Mouse (Mus musculus) heart, postnatal 0 days (tissue): ENCODE data around the gene Gnptab.

ENCODE experiments used
- CTCF ChIP-seq: IDR thresholded peaks from 2 replicates; pipeline ENCODE4 v1.5.1; 2016; ENCODE audit warnings: antibody characterized with exemption, control low read depth, low read depth
- EP300 ChIP-seq: IDR thresholded peaks from 2 replicates; pipeline ENCODE4 v1.6.1; 2016; ENCODE audit warnings: antibody characterized with exemption, low read depth

DNA sequence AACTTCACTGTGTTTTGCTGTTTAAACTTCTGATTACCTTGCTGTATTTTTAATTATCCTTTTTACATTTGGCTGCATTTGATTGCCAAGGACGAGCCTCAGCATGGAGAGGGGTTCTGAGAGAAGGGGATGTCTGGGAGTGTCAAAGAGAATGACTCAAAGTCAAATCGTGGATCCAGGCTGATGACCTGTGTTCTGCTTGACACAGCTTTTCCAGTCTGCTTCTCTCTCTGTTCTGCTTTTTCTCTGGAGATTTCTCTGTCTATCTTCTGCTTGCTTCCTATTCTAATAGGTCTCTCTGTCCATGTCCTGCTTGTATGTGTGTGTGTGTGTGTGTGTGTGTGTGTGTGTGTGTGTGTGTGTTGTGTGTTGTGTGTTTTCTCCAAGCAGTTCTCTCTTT lies 30.8 kb downstream of the Gnptab start:
- no peak for TF ChIP-seq CTCF
- no peak for TF ChIP-seq EP300
